Mouse (Mus musculus) forebrain, embryonic 12.5 days (tissue): Measurements from ENCODE around the gene Foxr1. TPM values are rescaled to one million over a fixed set of nuclear protein-coding genes. Genes with fewer than 3 reads are reported as not detected.

Experiments used
- ATAC-seq: fragments of 200-750 bp; cut with Nextera tagmentation; 2 replicates; pipeline ENCODE4 v1.8.0; 2017; ENCODE audit warnings: moderate TSS enrichment; ENCODE audit not compliant: low FRiP score
- H3K27ac ChIP-seq: fragments of 300-500 bp; sonication (generic); 2 replicates; pipeline ENCODE4 v1.5.1; 2016; ENCODE audit warnings: mild to moderate bottlenecking
- H3K27me3 ChIP-seq: fragments of 300-500 bp; sonication (generic); 2 replicates; pipeline ENCODE4 v1.6.1; 2016; ENCODE audit warnings: mild to moderate bottlenecking
- H3K36me3 ChIP-seq: fragments of 300-500 bp; sonication (generic); replicated peaks from 2 replicates; pipeline ENCODE4 v1.6.1; 2016; ENCODE audit warnings: mild to moderate bottlenecking
- H3K4me1 ChIP-seq: fragments of 300-500 bp; sonication (generic); 2 replicates; pipeline ENCODE4 v1.6.1; 2016
- H3K4me2 ChIP-seq: fragments of 300-500 bp; sonication (generic); 2 replicates; pipeline ENCODE4 v1.6.1; 2016; ENCODE audit warnings: mild to moderate bottlenecking, moderate library complexity
- H3K4me3 ChIP-seq: fragments of 300-500 bp; sonication (generic); replicated peaks from 2 replicates; pipeline ENCODE4 v1.5.1; 2016; ENCODE audit warnings: mild to moderate bottlenecking
- H3K9ac ChIP-seq: fragments of 300-500 bp; sonication (generic); 2 replicates; pipeline ENCODE4 v1.6.1; 2016; ENCODE audit warnings: mild to moderate bottlenecking
- H3K9me3 ChIP-seq: fragments of 300-500 bp; sonication (generic); 2 replicates; pipeline ENCODE4 v1.6.1; 2016
- WGBS: fragments of 180-500 bp; shearing (Covaris S2); methylation state at CpG from one replicate; pipeline ENCODE4 v1.1.7; 2016; 5-methylcytosine and 5-hydroxymethylcytosine counted together
- polyA plus RNA-seq: library from polyadenylated mRNA; unstranded; fragments of >200 nt; fragmentation: Nextera tagmentation; extraction: Ambion mirVana; gene quantifications from 2 replicates; pipeline ENCODE4 v1.2.1, GENCODE M21; 2016

Foxr1 gene
- polyA plus RNA-seq, 1 experiment from 2014 or later, result not detected

GRCm38 (mm10) chr9:44483510-44484044 lies 42.6 kb upstream of the Foxr1 start:
- peak overlapping the region; percentile 96 for H3K4me3 ChIP-seq
- H3K9ac ChIP-seq, result peak overlapping the region; percentile 99
- 1% methylated on average over 12 of the region's 12 CpGs for WGBS
- H3K9me3 ChIP-seq, result no peaks in the 10 kb centered on the region
- H3K27me3 ChIP-seq, result peaks cover 4% of the 10 kb centered on the region; the same call in 1 of the 2 replicates
- H3K36me3 ChIP-seq, result no peaks in the 10 kb centered on the region
- peak overlapping the region; percentile 93 for H3K4me2 ChIP-seq
- ATAC-seq, result peak; percentile 19; the same call in 1 of the 2 replicates
- peaks cover 70% of the 10 kb centered on the region for H3K4me1 ChIP-seq
- peak overlapping the region; percentile 97 for H3K27ac ChIP-seq

DNA sequence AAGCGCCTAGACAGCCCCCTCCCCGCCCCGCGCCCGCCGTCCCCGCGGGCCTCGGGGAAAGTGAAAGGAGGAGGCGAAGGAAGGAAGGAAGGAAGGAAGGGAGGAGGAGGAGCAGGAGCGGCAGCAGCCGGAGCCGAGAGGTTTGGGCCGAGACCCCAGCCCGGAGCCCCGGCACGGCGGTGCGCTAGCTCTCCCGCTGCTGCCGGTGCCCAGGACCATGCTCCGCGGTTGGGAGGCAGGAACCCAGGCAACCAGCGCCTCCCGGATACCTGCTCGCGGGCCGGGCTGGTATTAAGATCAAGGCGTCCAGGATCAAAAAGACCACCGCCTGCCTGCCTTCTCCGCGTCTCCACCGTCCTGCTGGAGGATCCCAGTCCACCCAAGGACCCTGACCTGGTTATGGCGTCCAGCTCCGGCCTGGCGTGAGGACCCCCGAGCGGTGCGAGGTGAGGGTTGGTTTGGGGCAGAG lies 42.1 kb upstream of the Foxr1 start:
- Histone ChIP-seq H3K4me3 (peak overlapping the region; percentile 96), H3K9me3 (no peaks in the 10 kb centered on the region), H3K9ac (peak overlapping the region; percentile 99), H3K36me3 (no peaks in the 10 kb centered on the region), H3K4me1 (peaks cover 67% of the 10 kb centered on the region), H3K27me3 (peaks cover 4% of the 10 kb centered on the region; the same call in 1 of the 2 replicates), H3K4me2 (peak overlapping the region; percentile 93), H3K27ac (peak overlapping the region; percentile 97)
- WGBS, result under 1% methylated on average over 39 of the region's 39 CpGs
- ATAC-seq, result no peak

DNA sequence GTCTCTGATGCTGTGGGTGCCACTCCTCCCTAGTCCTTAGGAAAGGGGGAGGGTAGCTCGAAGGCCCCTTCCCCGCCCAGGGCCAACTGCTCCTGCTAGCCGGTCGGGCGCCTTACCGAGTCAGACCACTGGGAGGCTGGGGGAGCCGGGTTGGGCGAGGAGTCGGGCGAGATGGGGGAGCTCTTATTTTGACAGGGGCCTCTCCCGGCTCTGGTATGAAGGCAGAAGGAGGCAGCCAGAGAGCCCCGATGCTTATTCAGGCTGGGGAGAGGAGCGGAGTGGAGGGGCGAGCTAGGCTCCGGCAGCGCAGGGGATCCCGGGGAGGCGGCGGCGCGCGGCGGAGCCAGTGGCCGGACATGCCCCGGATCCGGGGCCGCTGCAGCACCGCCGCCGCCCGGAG lies 41.6 kb upstream of the Foxr1 start, which contains the start of gene Bcl9l:
Gene Bcl9l (plus strand): TSS at position 274 of the 400 bp plus-strand sequence.
- peak; percentile 72 for ATAC-seq
- Histone ChIP-seq H3K9ac (peak within 1 kb of the TSS; percentile 99), H3K36me3 (no peaks in the 10 kb centered on the region), H3K9me3 (no peaks in the 10 kb centered on the region), H3K4me2 (peak within 1 kb of the TSS; percentile 93), H3K4me1 (peaks cover 67% of the 10 kb centered on the region), H3K27ac (peak within 1 kb of the TSS; percentile 97), H3K27me3 (peaks cover 4% of the 10 kb centered on the region; the same call in 1 of the 2 replicates), H3K4me3 (peak within 1 kb of the TSS; percentile 96)
- WGBS, result under 1% methylated on average over 24 of the region's 31 CpGs

DNA sequence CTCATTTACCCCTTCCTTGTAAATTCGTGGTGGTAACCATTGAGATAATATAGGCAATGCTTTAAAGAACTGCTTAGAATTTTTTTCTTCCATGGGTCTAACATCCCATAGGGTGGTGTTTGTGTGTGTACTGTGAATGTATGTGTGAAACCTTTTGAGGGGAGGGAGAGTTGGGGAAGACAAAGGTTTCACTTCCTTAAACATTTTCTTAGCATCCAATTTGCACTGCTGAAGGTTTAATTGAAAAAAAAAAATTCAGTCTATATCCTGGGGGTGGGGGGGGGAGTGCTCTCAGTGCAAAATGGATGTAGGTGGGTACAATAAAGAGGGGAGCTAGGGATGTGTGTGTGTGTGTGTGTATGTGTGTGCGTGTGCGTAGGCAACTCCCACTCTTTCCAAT lies 41.2 kb upstream of the Foxr1 start:
- H3K9ac ChIP-seq, result peak overlapping the region; percentile 99
- peak overlapping the region; percentile 93 for H3K4me2 ChIP-seq
- peak overlapping the region; percentile 97 for H3K27ac ChIP-seq
- H3K36me3 ChIP-seq, result no peaks in the 10 kb centered on the region
- ATAC-seq, result no peak
- H3K27me3 ChIP-seq, result peaks cover 4% of the 10 kb centered on the region; the same call in 1 of the 2 replicates
- WGBS, result 10% methylated on average over 3 of the region's 3 CpGs
- peak overlapping the region; percentile 96 for H3K4me3 ChIP-seq
- no peaks in the 10 kb centered on the region for H3K9me3 ChIP-seq
- H3K4me1 ChIP-seq, result peaks cover 67% of the 10 kb centered on the region

DNA sequence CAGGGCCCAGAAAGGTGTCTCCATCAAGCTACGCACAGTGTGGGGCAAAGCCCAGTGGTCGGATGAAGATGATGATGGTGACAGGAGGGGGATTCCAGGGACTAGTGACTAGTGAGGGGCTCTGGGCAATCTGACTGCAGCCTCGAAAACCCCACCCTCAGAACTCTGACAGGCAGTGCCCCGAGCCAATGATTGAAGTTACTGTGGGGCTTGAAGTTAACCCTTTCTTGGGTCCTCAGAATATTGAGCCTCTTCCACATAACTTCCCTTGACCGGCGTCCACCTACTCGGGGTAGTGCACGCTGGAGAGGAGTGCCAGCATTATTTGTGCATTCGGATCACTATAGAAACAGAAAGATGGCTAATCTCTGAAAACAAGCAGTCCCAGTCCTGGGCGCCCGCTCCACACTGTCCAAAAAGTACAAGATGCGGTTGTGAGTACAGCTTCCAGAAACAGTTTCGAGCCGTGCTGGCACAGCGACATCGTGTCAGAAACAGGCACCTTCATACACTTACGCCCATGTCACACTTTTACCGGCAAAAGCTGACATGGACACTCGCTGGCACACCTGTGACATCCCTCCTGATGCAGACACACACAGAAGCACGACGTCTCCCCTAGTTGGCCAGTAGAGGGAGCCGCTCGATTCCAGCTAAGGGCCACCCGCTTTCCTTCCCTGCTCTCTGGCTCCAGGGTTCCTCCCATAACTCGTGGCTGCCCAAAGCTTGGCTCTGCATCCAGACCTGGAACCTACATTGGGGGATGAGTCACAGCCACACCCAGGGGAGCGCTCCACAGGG lies 38.9 kb upstream of the Foxr1 start:
- Histone ChIP-seq H3K4me2 (peak overlapping the region; percentile 98), H3K4me3 (peak overlapping the region; percentile 74), H3K9me3 (no peaks in the 10 kb centered on the region), H3K27me3 (peaks cover 4% of the 10 kb centered on the region; the same call in 1 of the 2 replicates), H3K4me1 (peaks cover 45% of the 10 kb centered on the region), H3K27ac (peak overlapping the region; percentile 99), H3K36me3 (no peaks in the 10 kb centered on the region), H3K9ac (peak overlapping the region; percentile 86)
- WGBS, result under 1% methylated on average over 26 of the region's 26 CpGs
- ATAC-seq, result peak; percentile 60

GRCm38 (mm10) chr9:44478959-44479605 lies 38.1 kb upstream of the Foxr1 start:
- Histone ChIP-seq H3K27me3 (peaks cover 4% of the 10 kb centered on the region; the same call in 1 of the 2 replicates), H3K4me1 (peaks cover 38% of the 10 kb centered on the region), H3K4me2 (peak overlapping the region; percentile 98), H3K27ac (peak overlapping the region; percentile 99), H3K36me3 (no peaks in the 10 kb centered on the region), H3K4me3 (peak overlapping the region; percentile 74), H3K9me3 (no peaks in the 10 kb centered on the region), H3K9ac (peak overlapping the region; percentile 86)
- WGBS, result under 1% methylated on average over 29 of the region's 29 CpGs
- peak; percentile 54 for ATAC-seq

DNA sequence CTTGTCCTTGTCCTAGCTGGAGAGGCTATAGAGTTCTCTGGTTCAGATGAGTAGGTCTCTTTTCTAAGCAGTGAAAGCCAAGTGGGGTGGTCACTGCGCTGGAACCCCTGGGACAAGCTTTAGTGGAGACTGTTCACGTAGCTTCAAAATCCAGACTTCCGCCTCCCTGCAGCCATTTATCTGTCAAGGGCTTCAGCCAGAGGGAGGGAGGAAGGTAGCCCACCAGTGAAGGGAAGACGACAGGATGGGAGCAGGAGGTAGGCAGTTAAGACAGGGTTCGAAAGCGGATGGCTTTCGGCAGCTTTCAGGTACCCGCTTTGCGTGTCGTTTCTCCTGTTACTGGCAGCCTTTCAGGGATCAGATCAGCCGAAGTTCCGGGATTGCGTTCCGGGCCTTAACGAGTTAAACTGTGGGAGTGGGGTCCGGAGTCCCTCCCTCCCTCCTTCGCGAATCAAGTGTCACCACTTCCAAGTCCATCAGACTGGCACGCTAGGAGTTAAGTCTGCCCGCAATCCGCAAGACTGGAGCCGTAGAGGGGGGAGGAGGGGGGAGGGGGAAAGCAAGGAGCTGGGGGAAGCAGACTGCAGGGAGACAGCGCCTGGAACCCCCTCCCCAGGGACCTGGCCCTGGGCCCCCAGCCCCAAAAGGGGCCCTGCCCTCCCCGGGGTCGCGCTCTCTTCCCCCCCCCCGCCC lies 37.4 kb upstream of the Foxr1 start:
- Histone ChIP-seq H3K4me1 (peaks cover 33% of the 10 kb centered on the region), H3K27me3 (peaks cover 4% of the 10 kb centered on the region; the same call in 1 of the 2 replicates), H3K4me3 (peak overlapping the region; percentile 74), H3K9ac (peak overlapping the region; percentile 86), H3K4me2 (peak overlapping the region; percentile 98), H3K9me3 (no peaks in the 10 kb centered on the region), H3K27ac (peak overlapping the region; percentile 99), H3K36me3 (no peaks in the 10 kb centered on the region)
- WGBS, result under 1% methylated on average over 20 of the region's 27 CpGs
- ATAC-seq, result peak; percentile 62

GRCm38 (mm10) chr9:44477339-44478228 lies 36.6 kb upstream of the Foxr1 start:
- 6% methylated on average over 24 of the region's 24 CpGs for WGBS
- H3K27ac ChIP-seq, result peak overlapping the region; percentile 99
- H3K27me3 ChIP-seq, result peaks cover 4% of the 10 kb centered on the region; the same call in 1 of the 2 replicates
- no peak for ATAC-seq
- no peaks in the 10 kb centered on the region for H3K36me3 ChIP-seq
- peaks cover 33% of the 10 kb centered on the region for H3K4me1 ChIP-seq
- no peaks in the 10 kb centered on the region for H3K9me3 ChIP-seq
- peak overlapping the region; percentile 98 for H3K4me2 ChIP-seq
- H3K4me3 ChIP-seq, result peak overlapping the region; percentile 74
- peak overlapping the region; percentile 86 for H3K9ac ChIP-seq

- 91% methylated on average over 3 of the region's 3 CpGs for WGBS
- no peak overlapping the region for H3K27ac ChIP-seq
- no peaks in the 10 kb centered on the region for H3K27me3 ChIP-seq
- H3K9me3 ChIP-seq, result no peaks in the 10 kb centered on the region
- peaks cover 23% of the 10 kb centered on the region for H3K4me1 ChIP-seq
- H3K4me3 ChIP-seq, result no peak overlapping the region
- H3K36me3 ChIP-seq, result no peaks in the 10 kb centered on the region
- ATAC-seq, result no peak
- no peak overlapping the region for H3K4me2 ChIP-seq
- no peak overlapping the region for H3K9ac ChIP-seq
Observed at GRCm38 (mm10) chr9:44475936-44476335, 35.0 kb upstream of the Foxr1 start.

GRCm38 (mm10) chr9:44474327-44474726 lies 33.4 kb upstream of the Foxr1 start:
- WGBS, result 50% methylated on average over 1 of the region's 1 CpGs

DNA sequence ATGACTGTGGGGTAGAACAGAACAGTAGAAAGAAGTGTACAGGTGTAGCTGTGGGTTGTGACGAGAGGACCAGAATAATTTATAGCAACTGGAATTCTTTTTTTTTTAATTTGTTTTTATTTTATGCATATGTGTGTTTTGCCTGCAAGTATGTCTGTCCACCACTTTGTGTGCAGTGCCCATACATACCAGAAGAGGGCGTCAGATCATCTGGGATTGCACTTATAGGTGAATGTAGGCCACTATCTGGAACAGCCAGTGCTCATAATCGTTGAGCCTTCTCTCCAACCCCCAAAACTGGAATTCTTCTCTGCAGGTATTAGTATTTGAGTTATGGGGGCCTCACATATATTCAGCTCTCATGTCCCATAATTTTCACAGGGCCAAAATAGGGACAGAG lies 32.2 kb upstream of the Foxr1 start:
- no peaks in the 10 kb centered on the region for H3K27me3 ChIP-seq
- ATAC-seq, result no peak
- no peaks in the 10 kb centered on the region for H3K9me3 ChIP-seq
- H3K4me2 ChIP-seq, result no peak overlapping the region
- H3K4me1 ChIP-seq, result peaks cover 21% of the 10 kb centered on the region
- H3K4me3 ChIP-seq, result no peak overlapping the region
- no peak overlapping the region for H3K27ac ChIP-seq
- WGBS, result 64% methylated on average over 3 of the region's 3 CpGs
- H3K9ac ChIP-seq, result no peak overlapping the region
- no peaks in the 10 kb centered on the region for H3K36me3 ChIP-seq

More at GRCm38 (mm10) chr9:44474327-44474726, 33.4 kb upstream of the Foxr1 start:
- Histone ChIP-seq H3K4me1 (peaks cover 13% of the 10 kb centered on the region), H3K36me3 (no peaks in the 10 kb centered on the region), H3K9ac (no peak overlapping the region), H3K27me3 (no peaks in the 10 kb centered on the region), H3K4me3 (no peak overlapping the region), H3K4me2 (no peak overlapping the region), H3K9me3 (no peaks in the 10 kb centered on the region), H3K27ac (no peak overlapping the region)
- ATAC-seq, result no peak
